Mouse (Mus musculus): ENCODE measurements at regions not wholly inside any gene's neighbourhood (a gene's known extent, or its start where the extent isn't known, plus 50 kb on each side); places are given as distances from the start of the nearest gene placed in this dataset.

DNA sequence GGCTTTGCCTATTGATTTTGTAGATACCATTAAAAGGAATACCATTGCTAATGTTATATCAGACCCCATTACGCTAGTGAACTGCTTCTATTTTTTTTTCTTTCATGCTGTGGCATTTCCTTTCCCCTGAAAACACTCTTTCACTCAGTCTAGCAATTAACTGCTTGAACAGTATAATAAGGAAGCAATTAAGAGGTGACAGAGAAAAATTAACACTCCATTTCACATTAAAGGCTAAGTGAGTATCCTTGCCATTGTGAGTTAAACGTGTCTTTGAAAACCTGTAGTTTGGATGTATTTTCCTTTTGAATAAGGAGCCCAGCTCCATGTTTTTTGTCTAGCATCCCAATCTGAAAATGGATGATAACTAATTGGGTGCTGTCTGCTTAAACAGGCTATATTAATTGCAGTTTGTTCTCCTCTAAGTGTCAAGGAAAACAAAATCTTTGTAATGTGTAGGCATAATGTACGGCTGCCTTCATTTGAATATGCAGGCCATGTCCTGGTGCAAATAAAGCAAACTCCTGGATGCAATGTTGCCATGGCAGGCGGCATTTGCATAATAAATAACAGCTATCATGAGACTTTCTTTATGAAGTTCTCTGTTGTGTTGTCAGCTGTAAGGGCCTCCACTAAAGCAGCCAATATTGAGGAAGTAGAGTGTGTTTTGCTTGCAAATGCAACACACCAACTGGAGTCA, 423.3 kb downstream of the Zic3 start:
- H3K36me3 ChIP-seq = no peaks in the 10 kb centered on the region
- H3K27ac ChIP-seq = no peak overlapping the region
- no peaks in the 10 kb centered on the region for H3K9me3 ChIP-seq
- 71% methylated on average over 4 of the region's 4 CpGs for WGBS
- no peaks in the 10 kb centered on the region for H3K27me3 ChIP-seq (ENCODE audit: insufficient read depth, poor library complexity, severe bottlenecking)
- no peaks in the 10 kb centered on the region for H3K4me1 ChIP-seq
- H3K4me3 ChIP-seq = no peak overlapping the region
- DNase-seq (ENCODE audit: low spot score) = no peak

DNA sequence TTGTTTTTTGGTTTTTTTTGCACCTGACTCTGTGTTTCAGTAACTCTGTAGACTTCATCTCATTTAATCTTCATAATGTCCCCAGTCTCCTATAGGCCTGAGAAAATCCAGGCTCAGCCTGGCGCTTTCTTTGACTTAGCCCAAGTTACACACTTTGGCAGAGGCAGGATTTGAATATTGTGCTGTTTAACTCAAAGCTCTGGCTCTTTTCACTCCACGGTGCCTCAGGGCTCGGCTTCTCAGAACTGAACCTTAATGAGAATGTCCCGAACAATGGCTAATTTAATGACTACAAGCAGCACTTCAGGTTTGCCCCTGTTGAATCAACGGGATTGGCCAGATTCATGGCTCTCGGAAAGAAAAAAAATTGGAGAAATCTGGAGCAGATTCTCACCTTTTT, 425.1 kb downstream of the Zic3 start:
- DNase-seq (ENCODE audit: low spot score) = no peak
- H3K4me3 ChIP-seq = no peak overlapping the region
- H3K4me1 ChIP-seq = no peaks in the 10 kb centered on the region
- 76% methylated on average over 6 of the region's 6 CpGs for WGBS
- no peak overlapping the region for H3K27ac ChIP-seq
- H3K36me3 ChIP-seq = no peaks in the 10 kb centered on the region
- H3K9me3 ChIP-seq = no peaks in the 10 kb centered on the region
- H3K27me3 ChIP-seq (ENCODE audit: insufficient read depth, poor library complexity, severe bottlenecking) = no peaks in the 10 kb centered on the region

DNA sequence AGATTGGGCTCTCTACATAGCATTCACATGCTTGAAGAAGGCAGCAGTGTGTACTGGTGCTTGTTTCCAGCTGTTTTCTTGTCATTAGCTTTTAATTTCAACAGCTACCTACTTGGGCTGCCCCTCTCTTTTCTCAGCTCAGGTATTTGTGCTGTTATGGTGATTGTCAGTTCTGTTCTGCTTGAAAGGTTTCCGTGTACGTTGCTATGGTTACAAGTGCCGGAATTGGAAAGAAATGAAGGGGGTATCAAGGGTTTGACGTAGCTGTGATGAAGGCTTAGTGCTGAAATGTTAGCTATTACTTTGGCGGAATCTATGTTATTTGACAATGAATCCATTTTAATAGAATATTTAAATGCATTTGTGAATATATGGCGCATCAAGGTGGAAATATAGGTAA, 439.5 kb upstream of the 4930550L24Rik start:
- no peaks in the 10 kb centered on the region for H3K9me3 ChIP-seq
- H3K36me3 ChIP-seq = no peaks in the 10 kb centered on the region
- H3K27me3 ChIP-seq (ENCODE audit: insufficient read depth, poor library complexity, severe bottlenecking) = no peaks in the 10 kb centered on the region
- H3K4me3 ChIP-seq = no peak overlapping the region
- DNase-seq (ENCODE audit: low spot score) = no peak
- no peak overlapping the region for H3K27ac ChIP-seq
- 75% methylated on average over 6 of the region's 6 CpGs for WGBS
- no peaks in the 10 kb centered on the region for H3K4me1 ChIP-seq

GRCm38 (mm10) chrX:58470986-58471385, 438.2 kb upstream of the 4930550L24Rik start:
- 66% methylated on average over 1 of the region's 1 CpGs for WGBS
- Histone ChIP-seq H3K9me3 (no peaks in the 10 kb centered on the region), H3K27me3 (ENCODE audit: insufficient read depth, poor library complexity, severe bottlenecking) (no peaks in the 10 kb centered on the region), H3K4me1 (no peaks in the 10 kb centered on the region), H3K4me3 (no peak overlapping the region), H3K27ac (no peak overlapping the region), H3K36me3 (no peaks in the 10 kb centered on the region)
- no peak for DNase-seq (ENCODE audit: low spot score)

GRCm38 (mm10) chrX:58490861-58491260, 418.3 kb upstream of the 4930550L24Rik start:
- Histone ChIP-seq H3K27me3 (ENCODE audit: insufficient read depth, poor library complexity, severe bottlenecking) (no peaks in the 10 kb centered on the region), H3K9me3 (no peaks in the 10 kb centered on the region), H3K4me1 (no peaks in the 10 kb centered on the region), H3K4me3 (no peak overlapping the region), H3K27ac (no peak overlapping the region), H3K36me3 (no peaks in the 10 kb centered on the region)
- WGBS = 11% methylated on average over 2 of the region's 2 CpGs
- no peak for DNase-seq (ENCODE audit: low spot score)

GRCm38 (mm10) chrX:58503573-58503972, 405.6 kb upstream of the 4930550L24Rik start:
- DNase-seq (ENCODE audit: low spot score) = peak; percentile 73
- 61% methylated on average over 1 of the region's 1 CpGs for WGBS

DNA sequence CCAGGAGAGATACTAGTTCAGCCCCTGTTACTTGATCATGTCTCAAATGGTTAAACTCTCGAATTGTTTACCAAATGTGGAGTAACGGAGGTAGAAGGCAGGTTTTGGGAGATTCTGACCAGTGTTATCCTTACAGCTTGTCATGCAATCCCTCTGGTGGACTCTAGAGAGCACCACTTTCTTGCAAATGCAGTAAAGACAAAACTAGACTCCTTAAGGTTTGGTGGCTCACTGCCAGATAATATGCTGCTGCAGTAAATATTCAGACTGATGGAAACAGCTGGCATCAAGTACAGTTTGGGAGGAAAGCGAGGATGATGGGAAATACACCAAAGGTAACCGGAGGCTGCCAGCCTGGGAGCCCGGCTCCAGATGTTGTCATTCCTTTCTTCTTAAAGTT, 394.2 kb upstream of the 4930550L24Rik start:
- no peak for DNase-seq (ENCODE audit: low spot score)
- Histone ChIP-seq H3K27me3 (ENCODE audit: insufficient read depth, poor library complexity, severe bottlenecking) (no peaks in the 10 kb centered on the region), H3K36me3 (no peaks in the 10 kb centered on the region), H3K4me3 (no peak overlapping the region), H3K9me3 (no peaks in the 10 kb centered on the region), H3K27ac (no peak overlapping the region), H3K4me1 (no peaks in the 10 kb centered on the region)
- WGBS = 42% methylated on average over 5 of the region's 5 CpGs

More at GRCm38 (mm10) chrX:58503573-58503972, 405.6 kb upstream of the 4930550L24Rik start:
- Histone ChIP-seq H3K27me3 (ENCODE audit: insufficient read depth, poor library complexity, severe bottlenecking) (no peaks in the 10 kb centered on the region), H3K4me3 (no peak overlapping the region), H3K27ac (no peak overlapping the region), H3K36me3 (no peaks in the 10 kb centered on the region), H3K4me1 (no peaks in the 10 kb centered on the region), H3K9me3 (no peaks in the 10 kb centered on the region)

All from heart, embryonic 10.5 days (tissue).